Mouse (Mus musculus) myocyte (in vitro differentiated cells): ENCODE results near the gene Wwox. TPM values are rescaled to one million over a fixed set of nuclear protein-coding genes. Genes with fewer than 3 reads are reported as not detected.

Experiments
- H3K27me3 ChIP-seq: one replicate; pipeline ENCODE4 v1.6.1; 2011; ENCODE audit not compliant: control insufficient read depth, insufficient read depth, insufficient read length
- H3K36me3 ChIP-seq: one replicate; pipeline ENCODE4 v1.6.1; 2011; ENCODE audit not compliant: control insufficient read depth, insufficient read depth
- H3K4me2 ChIP-seq: one replicate; pipeline ENCODE4 v1.6.1; 2011; ENCODE audit warnings: low read depth, control low read depth
- H3K4me3 ChIP-seq: one replicate; pipeline ENCODE4 v1.5.1; 2011; ENCODE audit warnings: mild to moderate bottlenecking, control low read depth, moderate library complexity
- H3K79me2 ChIP-seq: one replicate; pipeline ENCODE4 v1.6.1; 2011; ENCODE audit not compliant: control insufficient read depth, insufficient read depth
- H3ac ChIP-seq: one replicate; pipeline ENCODE4 v1.6.1; 2011; ENCODE audit not compliant: control insufficient read depth, insufficient read length
- CEBPB ChIP-seq: IDR thresholded peaks from 2 replicates; pipeline ENCODE4 v1.6.1; 2011; ENCODE audit warnings: mild to moderate bottlenecking, moderate library complexity; ENCODE audit not compliant: poor library complexity, insufficient read depth, severe bottlenecking
- E2F4 ChIP-seq: IDR thresholded peaks from one replicate; pipeline ENCODE4 v1.6.1; 2011; ENCODE audit warnings: mild to moderate bottlenecking, control low read depth, moderate library complexity; ENCODE audit not compliant: insufficient read depth
- MAX ChIP-seq: IDR thresholded peaks from one replicate; pipeline ENCODE4 v1.6.1; 2011; ENCODE audit warnings: low read depth, mild to moderate bottlenecking, control low read depth
- MYOD1 ChIP-seq, 3 experiments: IDR thresholded peaks; one replicate each; pipeline ENCODE4 v1.6.1; 2011; ENCODE audit warnings: control low read depth in 2 of 3, low read depth in 2 of 3, mild to moderate bottlenecking in 2 of 3, moderate library complexity in 1 of 3; ENCODE audit not compliant: insufficient read length in 2 of 3, control insufficient read depth in 1 of 3
- MYOG ChIP-seq, 3 experiments: IDR thresholded peaks; one replicate each; pipeline ENCODE4 v1.6.1; 2011; ENCODE audit warnings: control low read depth in 2 of 3, low read depth in 2 of 3, mild to moderate bottlenecking in 2 of 3; ENCODE audit not compliant: insufficient read length in 2 of 3, control insufficient read depth in 1 of 3, insufficient read depth in 1 of 3
- POLR2A ChIP-seq: IDR thresholded peaks from one replicate; pipeline ENCODE4 v1.6.1; 2011; ENCODE audit warnings: low read depth, mild to moderate bottlenecking, control low read depth, moderate library complexity; ENCODE audit not compliant: insufficient read length
- POLR2AphosphoS2 ChIP-seq: IDR thresholded peaks from one replicate; pipeline ENCODE4 v1.6.1; 2011; ENCODE audit warnings: low read depth, control low read depth; ENCODE audit not compliant: insufficient read length
- REST ChIP-seq: IDR thresholded peaks from one replicate; pipeline ENCODE4 v1.6.1; 2011; ENCODE audit warnings: mild to moderate bottlenecking, control low read depth, moderate library complexity; ENCODE audit not compliant: insufficient read depth, insufficient read length
- SRF ChIP-seq: IDR thresholded peaks from one replicate; pipeline ENCODE4 v1.6.1; 2011; ENCODE audit warnings: low read depth; ENCODE audit not compliant: control insufficient read depth, insufficient read length
- TCF12 ChIP-seq: IDR thresholded peaks from one replicate; pipeline ENCODE4 v1.6.1; 2011; ENCODE audit warnings: mild to moderate bottlenecking, control low read depth; ENCODE audit not compliant: poor library complexity, insufficient read depth, severe bottlenecking
- TCF3 ChIP-seq: IDR thresholded peaks from one replicate; pipeline ENCODE4 v1.6.1; 2011; ENCODE audit warnings: low read depth, control low read depth; ENCODE audit not compliant: insufficient read length
- USF1 ChIP-seq: IDR thresholded peaks from one replicate; pipeline ENCODE4 v1.6.1; 2011; ENCODE audit warnings: low read depth, mild to moderate bottlenecking, control low read depth, moderate library complexity
- polyA plus RNA-seq: library from polyadenylated mRNA; unstranded; fragments of >200 nt; fragmentation: generic; extraction: Trizol; gene quantifications from one replicate; pipeline ENCODE4 v1.2.1, GENCODE M21; 2012; ENCODE audit warnings: missing spikeins

Gene Wwox
- polyA plus RNA-seq, 1 experiment: 8.6 TPM

- no peak for TF ChIP-seq REST
- Histone ChIP-seq H3K79me2 (no peaks in the 10 kb centered on the region), H3ac (no peak overlapping the region), H3K27me3 (no peaks in the 10 kb centered on the region), H3K4me3 (no peak overlapping the region), H3K4me2 (no peak overlapping the region), H3K36me3 (no peaks in the 10 kb centered on the region)
Observed at GRCm38 (mm10) chr8:115348704-115349103, 909.2 kb downstream of the Wwox start.

- TF ChIP-seq E2F4 (no peak), MAX (no peak), TCF12 (no peak), MYOD1 (IDR thresholded peaks at IDR 0.05; ENCODE audit: control insufficient read depth in 1 of 3, insufficient read length in 2 of 3, low read depth in 2 of 3) (no peak), POLR2AphosphoS2 (no peak), POLR2A (no peak), SRF (no peak), USF1 (no peak)
- Histone ChIP-seq H3K4me2 (no peak overlapping the region), H3K36me3 (no peaks in the 10 kb centered on the region), H3K79me2 (no peaks in the 10 kb centered on the region), H3K27me3 (no peaks in the 10 kb centered on the region), H3ac (no peak overlapping the region), H3K4me3 (no peak overlapping the region)
Observed at GRCm38 (mm10) chr8:115350707-115351106, 911.3 kb downstream of the Wwox start.

GRCm38 (mm10) chr8:115357663-115358335 is 918.3 kb downstream of the Wwox start:
- Histone ChIP-seq H3K27me3 (no peaks in the 10 kb centered on the region), H3K79me2 (no peaks in the 10 kb centered on the region), H3K36me3 (no peaks in the 10 kb centered on the region), H3K4me3 (no peak overlapping the region), H3K4me2 (no peak overlapping the region), H3ac (no peak overlapping the region)
- TF ChIP-seq MYOG (IDR thresholded peaks at IDR 0.05; ENCODE audit: control insufficient read depth in 1 of 3, insufficient read depth in 1 of 3, insufficient read length in 2 of 3, low read depth in 2 of 3) (no peak), REST (no peak), CEBPB (no peak), POLR2A (no peak), E2F4 (no peak), MAX (no peak), USF1 (no peak), MYOD1 (IDR thresholded peaks at IDR 0.05; ENCODE audit: control insufficient read depth in 1 of 3, insufficient read length in 2 of 3, low read depth in 2 of 3) (no peak), POLR2AphosphoS2 (no peak)

GRCm38 (mm10) chr8:115358481-115358880 is 919.0 kb downstream of the Wwox start:
- Histone ChIP-seq H3K27me3 (no peaks in the 10 kb centered on the region), H3K4me2 (no peak overlapping the region), H3K4me3 (no peak overlapping the region), H3K79me2 (no peaks in the 10 kb centered on the region), H3ac (no peak overlapping the region), H3K36me3 (no peaks in the 10 kb centered on the region)
- TF ChIP-seq MYOG (IDR thresholded peaks at IDR 0.05; ENCODE audit: control insufficient read depth in 1 of 3, insufficient read depth in 1 of 3, insufficient read length in 2 of 3, low read depth in 2 of 3) (no peak), TCF12 (no peak), TCF3 (no peak), POLR2A (no peak), SRF (no peak), E2F4 (no peak), USF1 (no peak), MAX (no peak), POLR2AphosphoS2 (no peak), MYOD1 (IDR thresholded peaks at IDR 0.05; ENCODE audit: control insufficient read depth in 1 of 3, insufficient read length in 2 of 3, low read depth in 2 of 3) (no peak), REST (no peak), CEBPB (no peak)

- Histone ChIP-seq H3K4me2 (no peak overlapping the region), H3K79me2 (no peaks in the 10 kb centered on the region), H3K4me3 (no peak overlapping the region), H3ac (no peak overlapping the region), H3K36me3 (no peaks in the 10 kb centered on the region), H3K27me3 (no peaks in the 10 kb centered on the region)
- TF ChIP-seq MAX: no peak
- TF ChIP-seq TCF3: no peak
- no peak for TF ChIP-seq MYOG (IDR thresholded peaks at IDR 0.05; ENCODE audit: control insufficient read depth in 1 of 3, insufficient read depth in 1 of 3, insufficient read length in 2 of 3, low read depth in 2 of 3)
- TF ChIP-seq POLR2A: no peak
- TF ChIP-seq CEBPB: no peak
- TF ChIP-seq E2F4: no peak
- TF ChIP-seq MYOD1 (IDR thresholded peaks at IDR 0.05; ENCODE audit: control insufficient read depth in 1 of 3, insufficient read length in 2 of 3, low read depth in 2 of 3): no peak
- no peak for TF ChIP-seq USF1
- TF ChIP-seq TCF12: no peak
- TF ChIP-seq POLR2AphosphoS2: no peak
- no peak for TF ChIP-seq REST
- no peak for TF ChIP-seq SRF
Observed at GRCm38 (mm10) chr8:115359701-115360100, 920.2 kb downstream of the Wwox start.
